Mouse (Mus musculus) hindbrain, embryonic 15.5 days (tissue): ENCODE data around the gene Lsamp. TPM values are rescaled to one million over a fixed set of nuclear protein-coding genes. Genes with fewer than 3 reads are reported as not detected.

ENCODE experiments used
- ATAC-seq: fragments of 200-750 bp; cut with Nextera tagmentation; 2 replicates; pipeline ENCODE4 v1.8.0; 2017; ENCODE audit warnings: low read depth, moderate number of reproducible peaks, moderate TSS enrichment; ENCODE audit not compliant: low FRiP score
- H3K27ac ChIP-seq: fragments of 300-500 bp; sonication (generic); replicated peaks from 2 replicates; pipeline ENCODE4 v1.5.1; 2015; ENCODE audit warnings: mild to moderate bottlenecking, inconsistent platforms
- H3K27me3 ChIP-seq: fragments of 300-500 bp; sonication (generic); 2 replicates; pipeline ENCODE4 v1.6.1; 2015; ENCODE audit warnings: control low read depth, inconsistent platforms
- H3K36me3 ChIP-seq: fragments of 300-500 bp; sonication (generic); 2 replicates; pipeline ENCODE4 v1.6.1; 2015; ENCODE audit warnings: control low read depth, inconsistent platforms
- H3K4me1 ChIP-seq: fragments of 300-500 bp; sonication (generic); replicated peaks from 2 replicates; pipeline ENCODE4 v1.6.1; 2015; ENCODE audit warnings: control low read depth, inconsistent platforms
- H3K4me2 ChIP-seq: fragments of 300-500 bp; sonication (generic); 2 replicates; pipeline ENCODE4 v1.6.1; 2015; ENCODE audit warnings: moderate library complexity, mild to moderate bottlenecking, inconsistent platforms
- H3K4me3 ChIP-seq: fragments of 300-500 bp; sonication (generic); 2 replicates; pipeline ENCODE4 v1.5.1; 2015; ENCODE audit warnings: mild to moderate bottlenecking, inconsistent platforms
- H3K9ac ChIP-seq: fragments of 300-500 bp; sonication (generic); 2 replicates; pipeline ENCODE4 v1.6.1; 2015; ENCODE audit warnings: inconsistent platforms
- H3K9me3 ChIP-seq: fragments of 300-500 bp; sonication (generic); 2 replicates; pipeline ENCODE4 v1.6.1; 2016; ENCODE audit warnings: control low read depth, inconsistent platforms
- WGBS: fragments of 180-500 bp; shearing (Covaris S2); methylation state at CpG from one replicate; pipeline ENCODE4 v1.1.7; 2015; 5-methylcytosine and 5-hydroxymethylcytosine counted together
- polyA plus RNA-seq: library from polyadenylated mRNA; unstranded; fragments of >200 nt; fragmentation: Nextera tagmentation; extraction: Ambion mirVana; gene quantifications from 2 replicates; pipeline ENCODE4 v1.2.1, GENCODE M21; 2015

Lsamp gene
- polyA plus RNA-seq, 1 experiment from 2014 or later, result 89.3 TPM

DNA sequence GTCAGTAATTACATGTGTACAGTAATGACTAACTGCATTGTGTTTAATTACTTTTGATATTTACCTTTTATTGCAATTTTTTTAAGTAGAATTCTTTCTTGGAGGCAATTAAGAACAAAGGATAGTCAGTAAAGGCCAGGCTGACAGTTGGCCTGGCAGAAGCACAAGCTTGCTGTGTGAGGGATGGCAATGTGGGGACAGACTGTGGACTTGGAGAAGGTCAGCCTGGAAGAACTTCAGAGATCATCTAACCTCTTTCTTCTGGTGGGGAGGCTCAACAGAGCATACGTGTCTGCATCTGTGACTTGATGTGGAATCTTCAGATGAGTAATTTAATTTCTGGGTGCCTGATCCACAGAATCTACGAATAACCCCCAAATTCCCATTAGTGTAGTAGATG lies 1669.1 kb downstream of the Lsamp start:
- Histone ChIP-seq H3K9me3 (no peaks in the 10 kb centered on the region), H3K27me3 (no peaks in the 10 kb centered on the region), H3K9ac (no peak overlapping the region), H3K4me2 (no peak overlapping the region), H3K27ac (no peak overlapping the region), H3K4me1 (no peaks in the 10 kb centered on the region), H3K36me3 (no peaks in the 10 kb centered on the region), H3K4me3 (no peak overlapping the region)
- 84% methylated on average over 2 of the region's 2 CpGs for WGBS
- ATAC-seq, result no peak

DNA sequence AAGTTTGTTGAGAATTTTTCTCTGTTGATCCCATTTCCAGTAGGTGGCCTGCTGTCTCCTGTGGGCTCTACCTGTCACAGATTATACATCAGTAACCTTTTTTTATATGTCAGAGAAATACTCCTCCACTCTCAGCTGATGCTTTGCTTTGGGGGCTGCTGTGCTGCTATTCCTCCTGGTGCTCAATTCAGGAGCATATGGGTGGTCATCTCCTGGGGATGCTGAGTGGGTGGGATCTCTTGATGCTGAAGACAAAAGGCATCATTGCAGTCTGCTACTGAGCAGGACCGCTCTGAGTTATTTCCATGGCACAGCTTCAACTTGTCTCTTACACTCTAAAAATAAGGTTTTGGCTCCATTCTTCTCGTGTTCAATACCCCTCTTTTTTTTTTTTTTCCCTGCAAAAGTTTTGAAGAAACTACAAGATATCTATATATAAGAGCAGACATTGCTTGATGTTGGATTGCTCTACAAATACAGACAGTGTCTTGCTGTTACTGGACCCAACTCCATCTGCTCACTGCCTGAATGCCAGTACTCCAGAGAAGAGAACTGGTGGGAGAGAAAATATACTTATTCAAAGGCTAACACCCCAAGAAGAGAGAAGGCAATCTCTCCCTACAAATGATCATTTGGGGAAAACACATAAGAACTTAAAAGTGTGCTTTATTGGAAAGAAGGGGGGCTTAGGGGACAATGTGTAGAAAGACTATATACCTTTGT lies 1690.3 kb downstream of the Lsamp start:
- no peaks in the 10 kb centered on the region for H3K9me3 ChIP-seq
- no peak overlapping the region for H3K9ac ChIP-seq
- no peaks in the 10 kb centered on the region for H3K36me3 ChIP-seq
- 76% methylated on average over 2 of the region's 2 CpGs for WGBS
- no peaks in the 10 kb centered on the region for H3K4me1 ChIP-seq
- H3K4me2 ChIP-seq, result no peak overlapping the region
- no peak for ATAC-seq
- no peaks in the 10 kb centered on the region for H3K27me3 ChIP-seq
- no peak overlapping the region for H3K4me3 ChIP-seq
- no peak overlapping the region for H3K27ac ChIP-seq

DNA sequence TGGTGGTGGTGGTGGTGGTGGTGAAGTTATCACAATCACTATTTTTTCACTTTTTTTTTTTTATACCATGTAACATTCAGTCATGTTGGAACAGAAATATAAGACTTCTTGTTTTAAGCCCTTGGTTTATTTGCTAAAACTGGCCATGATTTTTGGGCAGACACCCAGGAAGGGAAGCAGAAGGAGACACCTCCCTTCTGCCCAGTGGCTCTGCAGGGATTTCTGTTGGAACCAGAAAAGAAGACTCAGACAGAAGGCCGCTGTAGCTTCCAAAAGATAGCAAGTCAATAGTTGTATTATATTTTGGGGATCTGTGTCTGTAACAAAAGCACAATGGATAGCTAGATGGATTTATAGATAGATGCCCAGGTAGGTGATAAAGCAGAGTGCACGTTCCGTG lies 1691.6 kb downstream of the Lsamp start:
- no peaks in the 10 kb centered on the region for H3K4me1 ChIP-seq
- H3K36me3 ChIP-seq, result no peaks in the 10 kb centered on the region
- no peak for ATAC-seq
- no peak overlapping the region for H3K4me3 ChIP-seq
- H3K9ac ChIP-seq, result no peak overlapping the region
- no peak overlapping the region for H3K4me2 ChIP-seq
- no peak overlapping the region for H3K27ac ChIP-seq
- 85% methylated on average over 3 of the region's 3 CpGs for WGBS
- H3K9me3 ChIP-seq, result no peaks in the 10 kb centered on the region
- H3K27me3 ChIP-seq, result no peaks in the 10 kb centered on the region

DNA sequence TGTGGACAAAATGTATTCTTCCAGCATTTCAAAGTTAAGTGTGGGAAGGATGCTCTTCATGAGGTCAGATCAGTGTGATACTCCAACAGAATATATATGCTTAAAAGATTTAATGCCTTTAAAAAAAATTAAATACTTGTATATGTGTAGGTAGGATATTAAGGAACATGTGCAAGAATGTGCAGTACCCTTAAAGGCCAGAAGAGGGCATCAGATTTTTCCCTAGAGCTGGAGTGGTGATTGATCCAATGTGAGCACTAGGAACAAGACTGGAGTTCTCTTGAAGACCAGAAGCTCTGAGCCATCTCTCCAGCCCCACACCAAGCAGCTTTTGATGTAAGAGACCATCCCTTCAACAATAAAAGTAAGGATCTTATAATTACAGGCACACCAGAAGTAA lies 1708.3 kb downstream of the Lsamp start:
- no peak overlapping the region for H3K4me3 ChIP-seq
- no peaks in the 10 kb centered on the region for H3K9me3 ChIP-seq
- ATAC-seq, result no peak
- no peaks in the 10 kb centered on the region for H3K27me3 ChIP-seq
- no peak overlapping the region for H3K27ac ChIP-seq
- 0 out of 2 replicates have a peak, but pooled peaks cover 5% of the 10 kb centered on the region for H3K4me1 ChIP-seq
- H3K9ac ChIP-seq, result no peak overlapping the region
- no peak overlapping the region for H3K4me2 ChIP-seq
- no peaks in the 10 kb centered on the region for H3K36me3 ChIP-seq

DNA sequence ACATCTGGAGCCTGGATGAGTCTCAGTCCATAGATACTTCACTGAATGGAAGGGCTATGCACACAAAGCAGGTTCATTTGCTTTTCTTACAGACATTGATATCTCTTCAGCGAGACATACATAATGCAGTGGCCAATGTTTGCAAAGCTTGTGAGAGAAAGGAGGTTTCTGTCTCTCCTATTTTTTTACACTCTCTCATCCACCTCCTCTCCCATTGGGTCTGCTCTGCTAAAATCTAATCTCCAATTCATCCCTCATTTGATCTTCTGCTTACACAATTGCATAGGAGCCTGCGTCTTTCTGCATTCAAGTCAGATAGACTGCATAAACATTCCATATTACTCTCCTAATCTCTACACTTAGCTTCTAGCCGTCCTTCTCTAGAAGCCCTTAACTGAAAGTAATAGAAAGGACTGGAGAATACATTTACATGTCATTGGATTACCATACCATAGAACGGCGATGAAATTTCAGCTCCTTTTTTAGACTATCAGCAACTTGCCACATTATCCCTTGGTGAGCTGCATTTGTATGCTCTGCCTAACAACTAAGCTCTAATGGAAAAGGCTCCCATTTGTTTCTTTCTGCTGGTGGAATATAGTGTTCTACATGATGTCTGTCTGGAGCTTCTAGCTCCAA lies 1717.7 kb downstream of the Lsamp start:
- no peak for ATAC-seq
- H3K9me3 ChIP-seq, result no peaks in the 10 kb centered on the region
- no peak overlapping the region for H3K9ac ChIP-seq
- H3K27me3 ChIP-seq, result no peaks in the 10 kb centered on the region
- 0 out of 2 replicates have a peak, but pooled peaks cover 1% of the 10 kb centered on the region for H3K4me1 ChIP-seq
- no peaks in the 10 kb centered on the region for H3K36me3 ChIP-seq
- no peak overlapping the region for H3K4me2 ChIP-seq
- H3K4me3 ChIP-seq, result no peak overlapping the region
- whole genome bisulfite sequencing, result 80% methylated on average over 5 of the region's 5 CpGs
- no peak overlapping the region for H3K27ac ChIP-seq

DNA sequence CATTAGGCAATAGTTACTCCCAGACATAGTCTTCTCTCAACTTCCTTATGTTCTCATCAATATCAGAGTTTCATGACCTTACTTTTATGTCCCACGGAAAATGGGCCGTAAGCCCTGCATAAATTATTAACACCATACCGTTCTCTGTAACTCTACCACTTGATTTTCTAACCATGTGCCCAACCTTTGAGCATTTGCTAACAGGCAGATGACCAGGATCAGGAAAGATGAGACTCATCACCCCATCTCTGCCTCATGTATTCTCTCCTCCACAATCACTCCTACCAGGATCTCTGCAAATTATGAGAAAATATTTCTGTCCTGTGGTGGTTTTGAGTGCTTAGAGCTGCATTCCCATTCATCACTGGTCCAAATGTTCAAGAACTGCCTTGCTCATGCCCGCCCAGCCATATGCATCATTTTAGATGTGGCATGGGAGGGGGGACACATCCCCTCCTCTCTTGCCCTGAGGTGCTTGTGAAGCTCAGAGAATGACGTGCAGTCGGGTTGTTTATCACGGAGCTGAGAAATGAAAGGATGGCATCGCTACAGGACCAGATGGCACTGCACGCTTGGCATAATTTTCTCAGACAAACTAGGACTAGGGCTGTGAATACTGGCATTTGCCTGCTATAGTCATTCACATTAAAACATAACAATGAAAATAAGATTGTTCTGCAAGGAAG lies 1744.9 kb downstream of the Lsamp start:
- whole genome bisulfite sequencing, result 62% methylated on average over 9 of the region's 9 CpGs
- Histone ChIP-seq H3K9me3 (no peaks in the 10 kb centered on the region), H3K4me1 (0 out of 2 replicates have a peak, but pooled peaks cover 4% of the 10 kb centered on the region), H3K27ac (peak overlapping the region; percentile 59), H3K4me2 (no peak overlapping the region), H3K27me3 (no peaks in the 10 kb centered on the region), H3K36me3 (no peaks in the 10 kb centered on the region), H3K9ac (no peak overlapping the region), H3K4me3 (no peak overlapping the region)
- ATAC-seq, result peak; percentile 89

DNA sequence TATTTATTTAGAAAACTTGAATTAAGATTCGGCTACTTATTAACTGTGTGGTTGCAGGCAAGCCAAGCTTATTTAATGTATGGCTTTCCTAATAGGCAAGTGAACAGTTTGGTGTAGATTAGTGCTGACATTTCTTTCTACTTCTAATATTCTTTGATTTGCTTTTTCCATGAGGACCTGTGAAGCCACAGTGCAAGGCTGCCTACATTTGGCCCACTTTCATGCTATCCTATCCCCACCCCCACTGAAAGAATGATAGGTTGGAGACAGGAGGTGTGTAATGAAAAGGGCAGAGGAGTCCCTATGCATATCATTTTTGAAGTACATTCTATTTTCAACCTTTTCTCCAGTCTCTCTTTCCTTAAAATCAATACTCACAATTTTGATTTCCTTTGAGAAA lies 1745.8 kb downstream of the Lsamp start:
- H3K4me3 ChIP-seq, result no peak overlapping the region
- 0 out of 2 replicates have a peak, but pooled peaks cover 4% of the 10 kb centered on the region for H3K4me1 ChIP-seq
- H3K9me3 ChIP-seq, result no peaks in the 10 kb centered on the region
- WGBS, result 85% methylated on average over 1 of the region's 1 CpGs
- H3K27ac ChIP-seq, result no peak overlapping the region
- H3K4me2 ChIP-seq, result no peak overlapping the region
- H3K9ac ChIP-seq, result no peak overlapping the region
- no peaks in the 10 kb centered on the region for H3K36me3 ChIP-seq
- H3K27me3 ChIP-seq, result no peaks in the 10 kb centered on the region
- no peak for ATAC-seq

DNA sequence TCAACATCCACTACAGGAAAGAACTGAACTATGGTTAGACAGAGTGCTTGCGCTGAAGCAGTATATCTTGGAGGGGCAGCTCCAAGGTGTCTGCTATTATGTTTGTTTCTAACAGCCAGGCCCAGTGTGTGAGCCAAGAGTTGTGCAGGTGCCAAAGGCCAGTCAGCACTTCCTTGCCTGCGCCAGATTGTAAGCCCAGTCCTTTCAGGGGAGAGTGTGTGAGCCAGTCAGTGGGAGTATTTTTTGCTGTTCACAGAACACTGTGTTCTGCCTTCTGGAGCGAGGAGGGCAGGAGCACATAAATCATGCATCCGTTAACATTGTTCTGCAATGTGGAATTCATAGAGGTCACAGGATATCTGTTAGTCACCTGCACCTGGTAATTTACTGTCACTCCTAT lies 1760.9 kb downstream of the Lsamp start:
- Histone ChIP-seq H3K27me3 (no peaks in the 10 kb centered on the region), H3K4me1 (peaks cover 5% of the 10 kb centered on the region), H3K4me3 (no peak overlapping the region), H3K4me2 (no peak overlapping the region), H3K9me3 (no peaks in the 10 kb centered on the region), H3K27ac (0 out of 2 replicates have a peak overlapping the region, but pooled peaks have one; percentile 38), H3K36me3 (no peaks in the 10 kb centered on the region), H3K9ac (no peak overlapping the region)
- 53% methylated on average over 4 of the region's 4 CpGs for WGBS
- peak; percentile 85 for ATAC-seq

DNA sequence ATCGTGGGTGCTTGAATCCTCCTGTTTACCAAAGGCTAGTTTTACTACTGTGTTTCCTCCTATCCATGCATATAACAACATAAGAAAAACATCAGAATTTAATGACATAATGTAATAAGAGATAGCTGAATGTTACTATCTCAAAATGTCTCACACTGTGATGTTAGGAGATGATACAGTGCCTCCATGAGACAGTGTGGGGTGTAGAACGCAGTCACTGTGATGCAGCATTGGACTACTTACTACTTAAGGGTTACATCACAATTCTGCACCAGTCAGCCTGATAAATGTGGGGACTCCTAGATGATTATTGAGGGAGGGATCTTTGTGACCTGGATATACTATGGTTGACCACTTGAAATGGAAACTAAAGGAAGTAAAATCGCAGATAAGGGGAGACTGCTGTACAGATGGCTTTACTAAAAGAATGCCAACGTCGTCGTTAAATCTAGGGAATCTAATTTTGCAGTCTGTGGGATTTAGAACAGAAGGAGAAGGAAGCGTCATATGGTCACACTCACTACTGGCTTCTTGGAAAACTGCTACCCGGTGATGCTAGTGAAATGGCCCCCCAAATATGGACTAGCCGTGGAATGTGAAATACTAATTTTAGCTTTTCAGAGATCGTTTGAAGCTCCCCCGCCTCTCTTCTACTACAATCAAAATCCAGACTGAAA lies 1762.2 kb downstream of the Lsamp start:
- no peaks in the 10 kb centered on the region for H3K36me3 ChIP-seq
- no peak overlapping the region for H3K9ac ChIP-seq
- no peak for ATAC-seq
- H3K27me3 ChIP-seq, result no peaks in the 10 kb centered on the region
- H3K4me1 ChIP-seq, result peaks cover 5% of the 10 kb centered on the region
- WGBS, result 89% methylated on average over 11 of the region's 11 CpGs
- H3K4me2 ChIP-seq, result no peak overlapping the region
- no peaks in the 10 kb centered on the region for H3K9me3 ChIP-seq
- no peak overlapping the region for H3K4me3 ChIP-seq
- H3K27ac ChIP-seq, result no peak overlapping the region

DNA sequence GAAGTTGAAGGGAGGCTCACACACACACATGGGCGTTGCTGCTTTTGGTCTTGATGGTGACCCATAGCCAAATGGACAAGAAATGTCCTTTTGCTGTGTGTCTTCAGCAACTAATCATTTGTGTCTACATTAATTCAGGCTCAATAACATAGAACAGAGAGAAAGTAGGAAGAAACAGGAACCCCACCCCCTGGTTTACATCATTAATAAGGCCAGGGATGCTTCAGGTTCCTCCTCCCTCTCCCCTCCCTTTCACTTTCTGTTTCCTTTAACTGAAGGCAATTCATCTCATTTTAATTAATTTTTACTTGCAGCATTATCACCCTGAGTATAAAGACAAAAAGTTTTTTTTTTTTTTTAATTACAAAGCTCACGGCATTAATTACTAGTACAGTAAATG lies 1763.7 kb downstream of the Lsamp start:
- Histone ChIP-seq H3K4me3 (no peak overlapping the region), H3K27ac (no peak overlapping the region), H3K9ac (no peak overlapping the region), H3K4me1 (peaks cover 5% of the 10 kb centered on the region), H3K9me3 (no peaks in the 10 kb centered on the region), H3K36me3 (no peaks in the 10 kb centered on the region), H3K27me3 (no peaks in the 10 kb centered on the region), H3K4me2 (no peak overlapping the region)
- no peak for ATAC-seq
- 67% methylated on average over 2 of the region's 2 CpGs for WGBS

DNA sequence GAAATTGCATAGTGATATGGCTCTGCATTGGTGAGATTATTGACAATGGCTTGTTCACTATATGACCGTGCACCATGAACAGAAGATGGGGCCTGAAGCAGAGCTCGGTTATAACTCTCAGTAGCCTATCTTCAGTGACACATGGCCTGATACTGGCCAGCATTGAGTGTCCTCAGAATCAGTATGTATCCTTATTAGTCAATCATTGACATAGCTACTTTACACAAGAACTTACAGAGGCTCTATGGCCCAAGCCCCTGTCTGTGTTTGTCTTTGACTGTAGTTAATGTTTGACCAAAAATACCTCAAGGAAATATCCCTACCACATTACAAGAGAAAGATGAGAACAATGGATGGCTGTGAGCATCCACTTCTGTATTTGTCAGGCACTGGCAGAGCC lies 1764.6 kb downstream of the Lsamp start:
- no peak for ATAC-seq
- no peak overlapping the region for H3K4me2 ChIP-seq
- 89% methylated on average over 2 of the region's 2 CpGs for WGBS
- H3K9me3 ChIP-seq, result no peaks in the 10 kb centered on the region
- no peaks in the 10 kb centered on the region for H3K36me3 ChIP-seq
- H3K27ac ChIP-seq, result no peak overlapping the region
- no peak overlapping the region for H3K4me3 ChIP-seq
- peaks cover 5% of the 10 kb centered on the region for H3K4me1 ChIP-seq
- no peaks in the 10 kb centered on the region for H3K27me3 ChIP-seq
- no peak overlapping the region for H3K9ac ChIP-seq

DNA sequence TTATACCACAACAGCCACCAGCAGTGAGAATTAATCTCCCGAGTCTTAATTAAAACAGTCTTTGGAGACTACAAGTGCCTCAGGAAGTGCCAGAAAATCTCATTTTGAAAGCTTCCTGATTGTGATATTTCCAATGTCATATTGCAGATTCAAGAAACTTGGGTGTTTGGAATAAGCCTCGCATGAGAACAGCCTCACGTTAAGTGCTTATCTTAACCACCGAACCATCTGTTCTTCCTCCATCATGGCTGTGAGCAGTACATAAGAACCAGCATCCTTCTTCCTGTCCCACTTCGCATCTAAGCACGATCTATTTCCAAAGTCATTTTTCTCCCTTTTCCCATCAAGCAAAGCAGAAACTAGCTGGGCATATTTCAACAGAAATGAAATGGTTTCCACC lies 1780.1 kb downstream of the Lsamp start:
- Histone ChIP-seq H3K4me1 (no peaks in the 10 kb centered on the region), H3K4me3 (no peak overlapping the region), H3K27ac (no peak overlapping the region), H3K27me3 (no peaks in the 10 kb centered on the region), H3K9ac (no peak overlapping the region), H3K36me3 (no peaks in the 10 kb centered on the region), H3K4me2 (no peak overlapping the region), H3K9me3 (no peaks in the 10 kb centered on the region)
- no peak for ATAC-seq
- 80% methylated on average over 6 of the region's 6 CpGs for WGBS
